Mouse (Mus musculus): Measurements from ENCODE around the gene Smco2. TPM values are rescaled to one million over a fixed set of nuclear protein-coding genes. Genes with fewer than 3 reads are reported as not detected.

Gene Smco2
- total RNA-seq, 2 experiments from 2014 or later: not detected

Other genes starting within 250 kb of the Smco2 start
- 10 to 100 TPM; 36.7 to 40.3 TPM for gene Med21, start 207.6 kb upstream of the Smco2 start, total RNA-seq (2021)
- gene Tm7sf3, start 207.3 kb upstream of the Smco2 start, total RNA-seq (2021): 10 to 100 TPM; 12.3 to 14.8 TPM
- gene Stk38l, start 125.1 kb upstream of the Smco2 start, total RNA-seq (2021): 1 to 10 TPM; 6.9 to 7.5 TPM
- 1 to 10 TPM in 1 of 2 experiments, under 1 TPM in 1; 0.64 to 1.5 TPM for gene Arntl2, start 54.0 kb upstream of the Smco2 start, total RNA-seq (2021)
- gene Ppfibp1, start 38.4 kb downstream of the Smco2 start, total RNA-seq (2021): 10 to 100 TPM; 43.5 to 49.8 TPM
- not detected for gene 1700034J05Rik, start 104.3 kb downstream of the Smco2 start, total RNA-seq (2021)
- under 1 TPM; 0.27 to 0.53 TPM for gene Rep15, start 182.5 kb downstream of the Smco2 start, total RNA-seq (2021)
- gene Mrps35, start 192.7 kb downstream of the Smco2 start, total RNA-seq (2021): 10 to 100 TPM; 50.4 to 56.3 TPM
- under 1 TPM in 1 of 2 experiments, not detected in 1; 0.18 TPM for gene Mansc4, start 236.9 kb downstream of the Smco2 start, total RNA-seq (2021)
- gene Klhl42, start 241.3 kb downstream of the Smco2 start, total RNA-seq (2021): 1 to 10 TPM; 3.5 to 3.9 TPM